Mouse (Mus musculus): Measurements from ENCODE around the gene Kcnab1.
A peak's percentile ranks its signal among the peaks of the same experiment; 100 is the strongest.

Gene Kcnab1

GRCm38 (mm10) chr3:65108945-65109921, at the start of gene Kcnab1:
TSS of gene Kcnab1 (plus strand) at chr3:65109384.
- no peak for DNase-seq (ENCODE audit: low spot score)

DNA sequence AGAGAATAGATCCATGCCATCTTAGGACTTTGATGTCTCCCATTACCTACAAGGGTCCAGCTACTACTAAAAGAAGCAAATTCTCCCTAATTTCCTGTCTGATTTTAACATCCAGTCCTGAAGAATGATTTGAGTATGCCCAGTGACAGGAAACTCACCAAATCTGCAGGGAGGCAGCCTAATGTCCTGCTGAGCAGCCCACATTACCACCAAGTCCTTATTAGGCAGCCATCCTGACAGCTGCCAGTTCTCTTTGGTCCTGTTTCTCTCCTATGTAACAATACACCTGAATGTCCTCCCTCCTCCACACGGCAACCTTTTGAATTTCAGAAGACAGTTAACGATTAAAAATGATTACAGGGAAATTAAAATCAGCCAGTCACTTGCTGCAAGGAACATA, 20.9 kb upstream of the Kcnab1 start:
- DNase-seq (ENCODE audit: low spot score) = no peak

DNA sequence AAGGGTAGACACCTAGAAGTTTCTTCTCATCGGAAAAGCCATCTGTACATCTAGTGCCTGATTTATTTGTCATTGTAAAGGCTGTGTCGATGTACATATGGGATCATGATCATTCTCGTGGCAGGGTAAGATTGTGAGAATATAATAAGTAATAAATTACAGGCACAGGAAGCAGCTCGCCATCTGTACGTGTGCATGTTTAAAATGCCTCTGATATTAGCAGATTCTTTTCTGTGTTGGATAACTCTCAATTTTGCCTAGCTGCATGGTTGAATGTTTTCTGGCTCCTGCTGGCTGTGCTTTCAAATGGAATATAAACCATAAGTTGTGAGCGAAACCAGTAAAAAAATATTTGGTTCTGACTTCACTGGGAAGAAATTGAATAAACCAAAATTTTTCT, 5.1 kb upstream of the Kcnab1 start:
- DNase-seq (ENCODE audit: low spot score) = no peak

- DNase-seq (ENCODE audit: low spot score) = no peak
Observed at GRCm38 (mm10) chr3:65110190-65110589, 1.0 kb downstream of the Kcnab1 start.

GRCm38 (mm10) chr3:65111176-65111575, 2.0 kb downstream of the Kcnab1 start:
- DNase-seq (ENCODE audit: low spot score) = no peak

GRCm38 (mm10) chr3:65115164-65115563, 6.0 kb downstream of the Kcnab1 start:
- DNase-seq (ENCODE audit: low spot score) = no peak

DNA sequence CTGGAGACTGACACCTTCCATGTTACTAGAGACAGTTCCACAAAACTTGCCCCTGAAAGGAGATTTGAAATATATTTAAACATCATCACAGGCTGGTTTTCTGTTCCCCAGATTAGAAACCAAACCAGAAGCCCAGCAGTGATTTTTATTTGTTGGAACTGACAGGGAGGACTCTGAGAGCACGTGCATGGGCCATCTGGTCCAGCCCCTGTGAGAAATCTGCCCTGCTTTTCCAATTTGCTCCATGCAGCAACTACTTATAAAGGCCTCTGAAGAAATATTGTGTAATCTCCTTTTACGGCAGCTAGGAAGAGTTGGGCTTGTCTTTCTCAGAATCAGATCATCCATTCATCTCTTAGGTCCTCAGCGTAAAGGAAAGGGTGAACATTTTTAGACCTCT, 7.8 kb downstream of the Kcnab1 start:
- DNase-seq (ENCODE audit: low spot score) = no peak

GRCm38 (mm10) chr3:65117365-65117764, 8.2 kb downstream of the Kcnab1 start:
- no peak for DNase-seq (ENCODE audit: low spot score)

DNA sequence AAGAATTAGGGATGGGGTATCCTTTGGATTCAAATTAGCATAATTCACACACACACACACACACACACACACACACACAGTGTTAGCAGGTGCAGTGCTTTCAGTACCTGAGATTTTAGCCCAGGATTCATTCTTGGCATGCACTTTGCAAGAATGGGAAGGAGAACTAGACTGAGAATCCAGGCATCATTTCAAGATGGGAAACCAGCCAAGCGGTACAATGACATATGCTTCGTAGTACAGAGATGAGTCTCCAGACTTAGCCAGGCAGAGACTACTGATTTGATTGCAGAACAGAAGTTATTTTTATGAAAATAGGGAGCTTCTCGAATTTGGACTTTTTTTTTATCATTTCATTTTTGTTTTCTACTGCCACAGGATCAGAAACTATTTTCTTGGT, 15.8 kb downstream of the Kcnab1 start:
- DNase-seq (ENCODE audit: low spot score) = peak; percentile 49

- no peak for DNase-seq (ENCODE audit: low spot score)
Observed at GRCm38 (mm10) chr3:65129625-65130024, 20.4 kb downstream of the Kcnab1 start.

GRCm38 (mm10) chr3:65134931-65135330, 25.7 kb downstream of the Kcnab1 start:
- no peak for DNase-seq (ENCODE audit: low spot score)

DNA sequence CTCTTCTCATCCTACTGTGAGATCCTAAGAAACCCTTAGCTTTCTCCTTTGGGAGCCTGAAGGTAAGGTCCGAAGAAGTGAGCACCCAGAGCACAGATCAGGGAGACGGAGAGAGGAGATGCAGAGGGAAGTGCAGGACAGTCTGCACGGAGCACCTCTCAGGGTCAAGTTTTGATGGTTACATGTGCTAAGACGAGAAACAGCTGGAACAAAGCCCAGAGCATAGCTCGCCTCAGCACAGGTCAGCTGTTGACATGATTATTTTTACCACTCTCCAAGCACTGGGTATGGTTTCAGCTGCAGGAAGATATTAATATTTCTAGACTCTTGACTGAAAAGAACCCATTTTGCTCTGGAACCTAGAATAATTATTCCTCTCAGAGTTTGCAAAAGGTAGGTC, 27.7 kb downstream of the Kcnab1 start:
- DNase-seq (ENCODE audit: low spot score) = no peak

DNA sequence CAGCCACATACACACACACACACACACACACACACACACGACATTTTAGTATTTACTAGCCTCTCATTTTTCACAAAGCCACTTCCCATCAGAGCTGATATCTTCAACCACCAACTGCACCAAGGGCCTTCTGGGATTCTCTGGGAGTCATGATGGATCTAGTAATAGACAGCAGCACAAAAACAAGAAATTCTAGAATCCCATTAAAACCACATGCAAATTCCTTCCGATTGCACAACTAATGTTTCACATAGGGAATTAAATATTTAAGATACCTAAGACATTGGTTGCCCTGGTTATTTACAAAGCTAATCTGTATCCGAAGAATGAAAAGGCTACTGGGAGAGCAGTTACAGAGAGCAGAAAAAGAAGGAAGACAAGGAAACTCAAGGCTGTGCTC, 29.6 kb downstream of the Kcnab1 start:
- DNase-seq (ENCODE audit: low spot score) = no peak

DNA sequence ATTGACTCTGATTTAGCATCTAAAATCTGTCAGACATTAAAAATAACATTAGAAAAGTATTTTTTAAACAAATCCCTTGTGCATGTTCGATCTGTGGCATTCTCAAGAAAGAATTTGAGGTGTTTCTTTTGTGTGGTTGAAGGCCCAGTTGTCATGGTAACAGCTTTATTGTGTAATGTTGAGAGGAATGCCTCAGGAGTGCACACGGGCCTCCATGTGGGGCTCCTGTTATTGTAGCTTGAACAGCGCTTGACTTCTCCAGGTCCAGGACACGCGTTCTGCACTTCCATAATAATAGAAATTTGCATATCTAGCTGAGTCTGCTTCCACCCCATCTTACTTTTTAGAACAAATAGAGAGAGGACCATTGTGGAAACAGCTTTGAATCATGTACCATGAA, 36.0 kb downstream of the Kcnab1 start:
- DNase-seq (ENCODE audit: low spot score) = no peak

- no peak for DNase-seq (ENCODE audit: low spot score)
Observed at GRCm38 (mm10) chr3:65151808-65152207, 42.6 kb downstream of the Kcnab1 start.

DNA sequence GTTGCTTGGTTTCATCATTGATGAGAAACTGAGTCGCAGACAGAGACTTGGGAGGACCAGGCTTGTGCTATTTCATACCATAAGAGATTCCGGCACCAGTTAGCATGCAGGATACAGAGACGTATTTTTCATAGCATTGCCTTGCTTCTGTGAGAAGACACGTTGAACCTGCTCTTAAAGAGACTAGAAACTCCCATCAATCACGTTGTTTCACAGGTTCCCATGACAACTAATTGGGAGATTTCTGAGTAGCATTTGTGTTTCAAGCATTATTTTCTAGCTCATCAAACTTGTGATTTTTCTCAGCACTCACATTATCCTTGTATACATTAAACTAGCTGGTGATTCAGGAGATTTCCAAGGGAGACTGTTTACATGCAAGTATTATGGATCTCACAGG, 63.8 kb downstream of the Kcnab1 start:
- no peak for DNase-seq (ENCODE audit: low spot score)

GRCm38 (mm10) chr3:65174564-65174963, 65.4 kb downstream of the Kcnab1 start:
- peak; percentile 29 for DNase-seq (ENCODE audit: low spot score)

DNA sequence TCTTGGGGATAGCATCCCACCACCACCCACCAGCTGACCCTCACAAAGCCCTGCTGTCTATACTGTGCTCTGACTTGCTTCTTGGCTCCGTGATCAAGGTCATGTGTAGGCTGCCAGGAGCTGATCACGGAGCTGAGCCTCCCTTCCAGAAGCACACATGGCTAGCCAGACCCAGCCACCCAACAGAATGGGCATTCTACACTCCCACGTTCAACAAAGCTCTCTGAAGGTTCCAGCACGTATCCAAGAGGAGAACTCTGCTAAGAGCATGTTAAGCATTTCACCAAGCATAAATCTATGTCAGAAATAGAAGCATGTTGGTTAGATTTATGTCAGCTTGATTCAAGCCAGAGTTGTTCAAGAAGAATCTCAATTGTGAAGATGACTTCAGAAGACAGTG, 66.6 kb downstream of the Kcnab1 start:
- peak; percentile 22 for DNase-seq (ENCODE audit: low spot score)

GRCm38 (mm10) chr3:65176846-65177245, 67.7 kb downstream of the Kcnab1 start:
- no peak for DNase-seq (ENCODE audit: low spot score)

- DNase-seq (ENCODE audit: low spot score) = no peak
Observed at GRCm38 (mm10) chr3:65187833-65188698, 78.9 kb downstream of the Kcnab1 start.

GRCm38 (mm10) chr3:65200611-65201010, 91.4 kb downstream of the Kcnab1 start:
- DNase-seq (ENCODE audit: low spot score) = no peak

DNA sequence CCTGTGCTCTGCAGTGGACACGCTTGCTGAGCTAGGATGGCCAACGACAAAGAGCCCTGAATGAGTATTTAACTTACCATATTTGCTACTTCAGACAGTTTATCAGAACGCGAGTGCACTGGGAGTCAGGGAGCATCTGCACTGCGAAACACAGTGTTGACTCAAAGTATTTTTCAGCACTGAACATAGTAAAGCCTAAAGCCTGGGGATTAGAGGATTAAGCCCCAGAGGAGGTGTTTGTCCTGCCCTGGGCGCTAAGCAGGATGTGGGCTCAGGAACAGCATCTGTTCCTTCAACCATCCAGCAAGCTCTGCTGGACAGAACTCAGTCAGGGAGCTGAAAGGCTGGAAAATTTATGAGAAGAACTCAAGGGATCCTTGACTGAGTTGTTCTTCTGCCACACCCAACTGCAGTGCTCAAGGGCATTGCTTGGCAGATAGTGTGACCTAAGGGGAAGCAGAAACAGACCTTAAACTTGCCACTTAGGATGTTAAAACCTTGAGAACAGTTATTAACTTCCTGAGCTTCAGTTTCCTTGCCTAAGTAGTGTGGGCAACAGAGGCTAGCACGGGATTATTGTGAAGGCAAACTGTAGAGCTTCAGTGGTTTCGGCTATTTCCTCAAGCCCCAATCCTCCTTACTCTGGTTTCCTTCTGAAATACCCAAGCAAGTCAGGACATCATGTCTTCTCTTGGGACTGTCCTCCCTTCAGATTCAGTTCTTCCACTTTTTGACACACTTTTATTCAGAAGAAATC, 94.4 kb downstream of the Kcnab1 start:
- no peak for DNase-seq (ENCODE audit: low spot score)

Data from left cerebral cortex, adult 11 months (tissue).